Comparison of ENCODE assay signal across 11 mouse cellular contexts in the genomic region with DNA sequence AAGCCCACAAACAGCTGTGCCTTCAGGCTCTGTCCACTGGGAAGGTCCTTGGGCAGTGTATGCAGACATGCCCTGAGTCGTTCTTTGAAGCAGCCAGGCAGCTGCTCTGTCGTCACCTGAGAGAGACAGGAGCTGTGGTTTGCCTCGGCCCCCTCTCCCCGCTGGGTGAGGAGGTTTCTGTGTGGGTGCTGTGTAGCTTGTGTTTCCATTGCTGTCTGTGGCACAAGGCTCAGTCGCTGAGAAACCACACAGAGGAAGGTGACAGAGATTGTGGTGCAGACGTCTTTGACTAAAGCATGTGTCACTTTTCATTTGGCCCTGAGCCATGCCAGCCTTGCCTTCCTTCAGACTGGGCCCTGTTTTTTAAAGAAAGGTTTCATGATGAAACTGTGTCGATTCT.
DNase-seq lines count a peak whose midpoint lies in the region; ATAC-seq and TF ChIP-seq lines count a peak whose summit lies in the region.
"Had no signal": no experiment of that assay in that cellular context is flagged by ENCODE, and none has a peak within 500 bp of the region (broad histone marks: within the 10 kb centered on the region; RNA-seq: fewer than 3 reads in every experiment).

No protein-coding gene starts in this region.

- H3K79me2 ChIP-seq in myocyte (ENCODE audit: control insufficient read depth, insufficient read depth) = peaks cover 55% of the 10 kb centered on the region

- 32% methylated on average over 7 of the region's 7 CpGs for WGBS in heart, embryonic 15.5 days

- no peaks in the 10 kb centered on the region for H3K36me3 ChIP-seq in heart, embryonic 15.5 days
- peaks cover 7% of the 10 kb centered on the region for H3K36me3 ChIP-seq in myocyte (ENCODE audit: control insufficient read depth, insufficient read depth)
- H3K36me3 ChIP-seq: embryonic facial prominence, embryonic 15.5 days; liver, embryonic 15.5 days had no signal

- ATAC-seq in heart, embryonic 15.5 days (replicated peaks; ENCODE audit: insufficient number of reproducible peaks, insufficient read depth, low FRiP score, low read depth) = no peak

- H3K9me3 ChIP-seq in heart, embryonic 15.5 days (replicated peaks) = no peaks in the 10 kb centered on the region
- H3K9me3 ChIP-seq: embryonic facial prominence, embryonic 15.5 days; liver, embryonic 15.5 days; midbrain, embryonic 12.5 days had no signal

- H3K4me1 ChIP-seq in heart, embryonic 15.5 days (replicated peaks) = peaks cover 58% of the 10 kb centered on the region

- peak overlapping the region; percentile 20; the same call in 1 of the 2 replicates for H3K27ac ChIP-seq in heart, embryonic 15.5 days
- H3K27ac ChIP-seq: embryonic facial prominence, embryonic 15.5 days; liver, embryonic 15.5 days; midbrain, embryonic 12.5 days had no signal

- no peak overlapping the region for H3K9ac ChIP-seq in heart, embryonic 15.5 days
- H3K9ac ChIP-seq: embryonic facial prominence, embryonic 15.5 days; liver, embryonic 15.5 days; midbrain, embryonic 12.5 days had no signal

- no peak for DNase-seq in heart, adult 11 months
- peak; percentile 37 for DNase-seq in 3T3-L1 (ENCODE audit: low read depth, low spot score)
- peak; percentile 38 for DNase-seq in CD4-positive helper T cell, adult 2 months (ENCODE audit: low read depth, low spot score)
- DNase-seq in kidney, postnatal 25 days = no peak
- DNase-seq in layer of hippocampus, postnatal 36 days = no peak
- DNase-seq: kidney, adult 18-20 months had no signal

- no peak overlapping the region for H3K4me3 ChIP-seq in heart, embryonic 15.5 days
- no peak overlapping the region for H3K4me3 ChIP-seq in myocyte
- H3K4me3 ChIP-seq: embryonic facial prominence, embryonic 15.5 days; liver, embryonic 15.5 days; midbrain, embryonic 12.5 days had no signal

- H3ac ChIP-seq in myocyte (ENCODE audit: control insufficient read depth, insufficient read length) = no peak overlapping the region

- H3K27me3 ChIP-seq in heart, embryonic 15.5 days = no peaks in the 10 kb centered on the region
- no peaks in the 10 kb centered on the region for H3K27me3 ChIP-seq in myocyte (ENCODE audit: control insufficient read depth, insufficient read depth, insufficient read length)
- H3K27me3 ChIP-seq: embryonic facial prominence, embryonic 15.5 days; liver, embryonic 15.5 days; midbrain, embryonic 12.5 days had no signal

- no peak for TF ChIP-seq POLR2A in myocyte (IDR thresholded peaks at IDR 0.05; ENCODE audit: insufficient read length, low read depth)

- H3K4me2 ChIP-seq in heart, embryonic 15.5 days = no peak overlapping the region
- H3K4me2 ChIP-seq in myocyte (ENCODE audit: low read depth) = peak overlapping the region; percentile 62
- H3K4me2 ChIP-seq: embryonic facial prominence, embryonic 15.5 days; liver, embryonic 15.5 days; midbrain, embryonic 12.5 days had no signal

TF ChIP-seq in myocyte, 11 proteins besides CTCF, POLR2A, EP300 and RAD21:
- TF ChIP-seq SRF (IDR thresholded peaks at IDR 0.05; ENCODE audit: control insufficient read depth, insufficient read length, low read depth) (peak; percentile 53), E2F4 (IDR thresholded peaks at IDR 0.05; ENCODE audit: insufficient read depth) (no peak), MAX (IDR thresholded peaks at IDR 0.05; ENCODE audit: low read depth) (no peak), CEBPB (IDR thresholded peaks at IDR 0.05; ENCODE audit: insufficient read depth, poor library complexity, severe bottlenecking) (no peak), MYOG (IDR thresholded peaks at IDR 0.05; ENCODE audit: control insufficient read depth in 1 of 3, insufficient read depth in 1 of 3, insufficient read length in 2 of 3, low read depth in 2 of 3) (peak; percentile 75 to 98 (median 80)), TCF3 (IDR thresholded peaks at IDR 0.05; ENCODE audit: insufficient read length, low read depth) (peak; percentile 83), TCF12 (IDR thresholded peaks at IDR 0.05; ENCODE audit: insufficient read depth, poor library complexity, severe bottlenecking) (peak; percentile 89), POLR2AphosphoS2 (IDR thresholded peaks at IDR 0.05; ENCODE audit: insufficient read length, low read depth) (no peak), USF1 (IDR thresholded peaks at IDR 0.05; ENCODE audit: low read depth) (no peak), MYOD1 (IDR thresholded peaks at IDR 0.05; ENCODE audit: control insufficient read depth in 1 of 3, insufficient read length in 2 of 3, low read depth in 2 of 3) (peak; percentile 88 to 95 (median 95)), REST (IDR thresholded peaks at IDR 0.05; ENCODE audit: insufficient read depth, insufficient read length) (no peak)

Comparison
In these comparisons a context has a peak if more than half of its experiments do, and no peak if none do; other contexts are left out.
1. DNase-seq: peak in 3T3-L1 (single experiment) and CD4-positive helper T cell, adult 2 months (single experiment); none in heart, adult 11 months (single experiment), kidney, postnatal 25 days (0 of 2) and layer of hippocampus, postnatal 36 days (0 of 2).